Mouse (Mus musculus): ENCODE measurements around the gene Olfr221.

The Olfr221 gene

DNA sequence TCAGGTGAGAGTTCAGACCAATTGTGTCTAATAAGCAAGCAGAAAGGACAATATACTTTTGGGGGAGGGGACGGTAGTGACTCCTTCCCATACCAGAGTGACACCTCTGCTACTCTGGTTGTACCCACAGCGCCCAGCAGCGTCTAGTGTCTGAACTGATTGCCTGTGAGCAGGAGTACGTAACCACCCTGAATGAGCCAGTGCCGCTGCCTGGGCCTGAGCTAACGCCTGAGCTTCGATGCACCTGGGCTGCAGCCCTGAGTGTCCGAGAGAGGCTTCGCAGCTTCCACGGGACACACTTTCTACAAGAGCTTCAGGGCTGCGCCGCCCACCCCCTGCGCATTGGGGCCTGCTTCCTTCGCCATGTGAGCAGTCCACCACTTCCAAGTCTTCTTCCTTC lies 44.8 kb downstream of the Olfr221 start:
- DNase-seq, result peak; percentile 8

DNA sequence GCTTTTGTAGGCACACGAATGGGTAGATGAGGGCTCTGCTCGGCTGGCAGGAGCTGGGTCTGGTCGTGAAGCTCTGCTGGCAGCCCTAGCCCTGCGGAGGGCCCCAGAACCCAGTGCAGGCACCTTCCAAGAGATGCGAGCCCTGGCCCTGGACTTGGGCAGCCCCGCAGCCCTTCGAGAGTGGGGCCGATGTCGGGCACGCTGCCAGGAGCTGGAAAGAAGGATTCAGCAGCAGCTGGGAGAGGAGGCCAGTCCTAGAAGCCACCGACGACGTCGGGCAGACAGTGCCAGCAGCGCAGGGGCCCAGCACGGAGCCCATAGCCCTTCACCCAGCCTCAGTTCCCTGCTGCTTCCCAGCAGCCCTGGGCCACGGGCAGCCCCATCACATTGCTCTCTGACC lies 45.4 kb downstream of the Olfr221 start:
- peak; percentile 47 for DNase-seq

DNA sequence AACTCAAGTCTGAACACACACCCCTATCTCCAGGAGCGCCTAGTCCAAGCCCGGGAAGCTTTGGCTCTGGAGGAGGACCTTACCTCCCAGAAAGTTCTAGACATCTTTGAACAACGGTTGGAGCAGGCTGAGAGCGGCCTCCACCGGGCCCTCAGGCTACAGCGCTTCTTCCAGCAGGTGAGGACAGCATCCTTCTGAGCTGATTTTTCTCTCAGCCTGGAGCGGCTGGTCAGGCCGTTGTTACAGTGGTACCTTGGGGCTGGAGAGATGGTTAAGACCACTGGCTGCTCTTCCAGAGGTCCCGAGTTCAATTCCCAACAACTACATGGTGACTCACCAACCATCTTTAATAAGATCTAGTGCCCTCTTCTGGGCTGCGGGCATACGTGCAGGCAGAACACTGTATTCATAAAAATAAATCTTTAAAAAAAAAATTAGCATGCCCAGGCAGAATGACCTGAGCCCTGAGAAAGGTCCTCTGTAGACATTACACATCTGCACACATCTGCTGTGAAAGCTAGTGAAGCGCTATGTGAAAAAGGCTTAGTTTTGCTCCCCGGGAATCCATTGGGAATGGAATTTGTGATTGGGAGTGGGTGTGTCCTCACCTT lies 45.9 kb downstream of the Olfr221 start:
- DNase-seq, result peak; percentile 8

DNA sequence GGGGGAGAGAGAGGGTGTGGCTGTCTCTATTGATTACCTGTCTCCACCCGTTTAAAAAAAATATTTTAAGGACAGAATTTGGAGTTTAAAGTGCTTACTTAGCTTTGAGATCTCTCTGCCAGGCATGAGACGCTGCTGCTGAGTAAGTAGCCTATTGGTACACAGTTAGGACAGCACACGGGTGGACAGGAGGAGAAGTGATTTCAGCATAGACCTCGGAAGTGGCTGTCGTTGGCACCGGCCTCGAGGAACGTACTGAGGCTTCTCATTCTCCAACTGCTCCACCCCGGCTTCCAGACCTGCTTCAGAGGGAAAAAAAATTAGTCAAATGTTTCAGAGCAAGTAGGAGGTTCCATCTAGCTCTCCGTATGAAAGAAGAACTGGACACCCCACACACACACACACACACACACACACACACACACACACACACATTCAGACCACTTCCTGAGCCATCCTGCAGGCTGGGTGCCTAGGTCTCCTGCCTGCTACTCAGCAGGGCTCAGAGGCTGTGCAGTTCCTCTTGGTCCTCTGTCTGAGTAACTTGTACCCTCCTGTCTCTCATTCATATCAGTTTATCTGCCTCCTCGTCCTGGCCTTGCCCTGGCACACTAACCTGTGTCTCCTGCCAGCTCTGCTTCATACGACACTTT lies 46.9 kb downstream of the Olfr221 start:
- peak; percentile 5 for DNase-seq

DNA sequence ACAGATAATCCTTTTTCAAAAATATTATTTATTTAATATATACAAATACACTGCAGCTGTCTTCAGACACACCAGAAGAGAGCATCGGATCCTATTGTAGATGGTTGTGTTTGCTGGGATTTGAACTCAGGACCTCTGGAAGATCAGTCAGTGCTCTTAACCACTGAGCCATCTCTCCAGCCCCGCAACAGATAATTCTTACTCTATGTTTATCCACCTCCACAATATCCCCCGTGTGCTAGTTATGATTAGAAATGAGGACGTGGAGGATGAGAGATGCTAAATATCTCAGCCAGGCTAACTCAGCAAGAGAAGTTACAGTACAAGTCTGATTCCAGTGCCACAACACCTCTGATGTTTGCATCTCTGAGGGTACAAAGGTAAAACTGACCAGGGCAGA lies 47.8 kb downstream of the Olfr221 start:
- DNase-seq, result no peak

DNA sequence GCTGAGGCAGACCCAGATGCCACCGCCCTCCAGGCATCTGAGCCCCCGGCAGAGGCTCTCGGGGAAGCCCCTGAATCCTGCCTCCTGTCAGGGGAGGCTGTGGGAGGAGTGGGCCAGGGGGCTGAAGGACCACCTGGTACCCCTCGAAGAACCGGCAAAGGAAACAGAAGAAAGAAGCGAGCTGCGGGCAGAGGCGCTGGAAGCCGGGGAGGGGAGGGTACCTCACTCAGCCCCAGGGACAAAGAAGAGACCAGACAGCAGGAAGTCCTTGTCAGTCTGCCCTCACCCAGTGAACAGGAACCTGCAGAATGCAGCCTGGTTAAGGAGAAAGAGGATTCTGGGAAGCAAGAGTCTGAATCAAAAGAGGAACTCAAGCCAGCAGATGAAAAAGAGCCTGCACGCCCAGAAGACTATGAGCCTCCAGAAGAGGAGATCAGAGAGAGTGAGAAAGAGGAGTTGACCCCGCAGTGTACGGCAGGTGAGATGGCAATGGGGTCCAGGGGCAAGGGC lies 52.7 kb downstream of the Olfr221 start:
- peak; percentile 12 for DNase-seq

DNA sequence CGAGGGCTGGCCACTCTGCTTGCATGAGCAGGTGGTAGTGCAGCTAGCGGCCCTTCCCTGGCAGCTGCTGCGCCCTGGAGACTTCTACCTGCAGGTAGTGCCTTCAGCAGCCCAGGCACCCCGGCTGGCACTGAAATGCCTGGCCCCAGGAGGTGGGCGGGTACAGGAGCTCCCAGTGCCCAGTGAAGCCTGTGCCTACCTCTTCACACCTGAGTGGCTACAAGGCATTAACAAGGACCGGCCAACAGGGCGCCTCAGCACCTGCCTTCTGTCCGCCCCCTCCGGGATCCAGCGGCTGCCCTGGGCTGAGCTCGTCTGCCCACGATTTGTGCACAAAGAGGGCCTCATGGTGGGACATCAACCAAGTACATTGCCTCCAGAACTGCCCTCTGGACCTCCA lies 53.5 kb downstream of the Olfr221 start:
- peak; percentile 77 for DNase-seq

DNA sequence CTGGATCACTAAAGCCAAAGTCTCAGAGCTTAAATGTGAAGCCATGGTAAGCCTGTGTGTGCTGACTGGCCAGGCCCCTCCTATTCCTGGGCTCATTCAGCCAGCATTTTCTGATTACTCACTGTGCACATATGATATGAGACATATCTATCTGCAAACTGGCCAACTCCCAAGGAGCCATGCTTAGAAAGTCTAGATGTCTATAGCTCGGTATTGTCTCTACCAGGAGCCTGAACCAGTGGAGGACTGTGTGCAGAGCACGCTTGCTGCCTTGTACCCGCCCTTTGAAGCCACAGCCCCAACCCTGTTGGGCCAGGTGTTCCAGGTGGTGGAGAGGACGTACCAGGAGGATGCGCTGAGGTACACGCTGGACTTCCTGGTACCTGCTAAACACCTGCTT lies 55.1 kb downstream of the Olfr221 start:
- peak; percentile 5 for DNase-seq

DNA sequence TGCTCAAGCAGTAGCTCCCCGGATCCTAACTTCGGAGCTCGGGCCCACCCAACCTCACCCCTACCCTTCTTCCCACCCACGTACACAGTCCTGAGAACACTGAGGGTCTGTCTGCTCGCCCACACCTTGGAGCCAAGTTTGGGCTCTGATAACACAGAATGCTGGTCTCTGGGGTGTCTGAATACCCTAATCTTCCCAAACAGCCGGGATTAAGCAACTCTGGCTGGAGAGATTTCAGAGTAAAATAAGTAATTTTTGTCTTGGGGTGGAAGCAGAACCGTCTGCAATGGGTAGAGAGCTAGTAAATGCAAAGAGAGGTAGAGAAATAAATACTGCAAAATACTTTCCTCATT lies 56.1 kb downstream of the Olfr221 start:
- DNase-seq, result no peak

DNA sequence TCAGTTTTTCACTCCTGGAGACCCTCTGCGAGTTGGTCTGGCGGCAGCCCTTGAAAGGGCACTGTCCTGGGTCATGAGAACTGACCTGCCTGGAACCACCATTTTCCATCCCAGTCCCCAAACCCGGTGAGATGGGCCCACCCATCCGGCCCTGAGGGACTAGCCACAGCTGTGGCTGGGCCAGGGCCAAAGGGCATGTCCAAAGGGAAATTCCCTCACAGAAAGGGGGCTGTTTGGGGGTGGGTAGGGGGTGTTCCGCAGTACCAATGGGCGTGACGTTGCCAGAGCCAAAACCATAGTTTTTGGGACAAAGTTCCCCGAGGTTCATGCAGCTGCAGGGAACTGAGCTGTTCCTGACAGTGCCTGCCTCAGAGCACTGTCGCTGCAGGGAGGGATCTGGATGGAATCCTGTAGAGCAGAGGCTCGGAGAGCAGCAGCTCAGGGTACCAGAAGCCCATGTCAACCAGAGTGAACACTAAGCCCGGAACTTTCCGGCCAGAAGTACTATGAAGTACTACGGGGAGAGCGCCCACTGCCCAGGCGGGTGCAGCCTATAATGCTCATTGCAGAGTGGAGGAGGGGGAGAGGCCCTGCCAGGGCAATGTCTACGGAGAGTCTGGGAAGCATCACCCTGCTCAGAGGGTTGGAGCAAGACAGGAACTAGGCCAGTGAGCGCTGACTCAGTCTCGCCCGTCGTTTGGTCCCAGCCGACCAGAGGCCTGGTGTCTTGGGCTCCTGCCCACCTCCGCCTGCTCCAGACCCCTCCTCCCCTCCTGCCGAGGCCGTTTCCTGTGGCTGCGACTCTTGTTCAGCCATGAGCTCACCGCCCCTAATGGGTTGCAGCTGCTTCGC lies 56.7 kb downstream of the Olfr221 start:
- DNase-seq, result peak; percentile 91

DNA sequence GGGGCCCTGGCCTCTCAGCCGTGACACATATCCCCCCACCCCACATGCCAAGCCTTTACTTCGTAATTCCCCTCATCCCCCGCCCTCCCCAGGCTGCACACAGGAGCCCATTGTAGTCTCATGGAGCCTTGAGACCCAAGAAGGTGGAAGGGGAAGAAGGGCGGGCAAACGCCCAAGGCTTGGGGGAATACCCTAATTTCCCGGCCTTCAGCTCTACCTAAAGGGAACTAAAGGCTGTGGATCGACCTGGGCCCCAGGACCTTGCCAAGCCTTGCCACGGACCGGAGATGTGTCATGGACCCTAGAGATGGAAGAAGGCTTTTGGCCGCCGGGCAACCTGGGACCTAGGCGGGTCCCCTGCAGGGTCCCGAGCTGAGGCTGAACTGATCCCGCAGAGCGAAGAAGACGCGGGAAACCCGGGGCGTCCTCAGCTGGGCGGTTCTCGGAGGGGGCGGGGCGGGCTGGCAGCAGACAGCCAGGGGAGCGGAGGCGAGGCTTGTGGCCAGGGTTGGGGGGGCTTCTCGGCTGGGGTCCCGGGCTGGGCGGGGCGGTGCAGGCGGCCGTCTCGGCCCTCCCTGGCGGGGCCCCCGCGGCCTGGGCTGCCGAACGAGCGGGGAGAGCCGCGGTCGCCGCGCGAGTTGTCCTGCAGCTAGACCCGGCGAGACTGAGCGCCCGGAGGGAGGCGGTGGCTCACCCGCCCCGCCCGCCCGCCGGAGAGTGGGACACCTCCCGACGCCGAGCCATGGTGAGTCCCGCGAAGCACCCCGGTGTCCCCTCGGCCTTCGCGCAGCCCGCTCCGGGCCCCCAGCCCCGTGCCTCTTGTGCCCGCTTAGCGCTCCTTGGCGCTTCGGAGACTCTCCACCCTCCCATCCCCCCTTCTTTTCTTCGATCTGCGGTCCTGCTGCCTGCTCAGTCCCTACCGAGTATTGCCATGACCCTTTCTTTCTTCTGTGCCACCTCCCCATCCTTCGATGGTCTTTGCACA lies 57.7 kb downstream of the Olfr221 start, which contains the start of gene Arhgef40:
TSS of gene Arhgef40 (plus strand) at position 473 of the 985 bp plus-strand sequence.
- DNase-seq, result peak; percentile 93

All from kidney, postnatal 10 days (tissue).